Mouse (Mus musculus): ENCODE results near the gene Ephb1.

Ephb1 gene

DNA sequence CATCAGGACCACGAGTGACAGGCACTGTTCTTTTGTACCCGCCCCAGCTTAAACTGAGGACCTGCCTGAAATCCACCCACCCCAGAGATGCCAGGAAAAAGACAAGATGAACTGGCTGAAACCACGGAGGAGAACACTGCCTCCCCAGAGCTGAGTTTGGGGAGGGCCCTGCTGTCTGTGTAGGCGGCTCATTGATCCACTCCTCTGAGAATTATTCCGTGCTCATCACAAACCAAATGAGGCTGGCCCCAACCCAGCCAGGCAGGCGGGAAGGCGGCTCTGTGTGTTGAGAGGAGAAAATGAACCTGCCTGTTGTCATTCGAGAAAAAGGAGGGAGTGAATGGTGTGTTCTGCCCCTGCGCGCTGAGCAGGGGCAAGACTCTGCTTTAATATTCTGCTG is 2.8 kb downstream of the Ephb1 start:
- DNase-seq, result no peak

GRCm38 (mm10) chr9:102351221-102351620 is 3.3 kb downstream of the Ephb1 start:
- DNase-seq, result no peak

GRCm38 (mm10) chr9:102350696-102351095 is 3.8 kb downstream of the Ephb1 start:
- no peak for DNase-seq

DNA sequence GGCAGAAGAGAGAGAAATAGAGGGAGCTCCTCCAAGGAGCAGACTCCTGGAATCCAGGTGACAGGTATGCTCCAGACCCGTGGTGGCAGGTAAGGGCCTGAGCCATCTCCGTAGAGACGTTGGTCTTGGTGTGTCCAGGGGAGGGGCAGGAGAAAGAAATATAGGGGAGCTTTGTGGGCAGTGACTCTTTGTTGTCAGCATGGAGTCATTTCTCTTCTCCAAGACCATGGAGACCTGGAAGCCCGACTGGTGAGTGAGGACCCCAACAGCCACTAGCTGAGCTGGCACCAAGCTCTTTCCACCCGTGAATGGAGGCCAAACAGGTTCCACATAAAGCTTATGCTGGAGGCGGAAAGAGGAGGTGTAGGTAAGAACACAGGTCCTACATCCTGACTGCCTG is 4.4 kb downstream of the Ephb1 start:
- no peak for DNase-seq

DNA sequence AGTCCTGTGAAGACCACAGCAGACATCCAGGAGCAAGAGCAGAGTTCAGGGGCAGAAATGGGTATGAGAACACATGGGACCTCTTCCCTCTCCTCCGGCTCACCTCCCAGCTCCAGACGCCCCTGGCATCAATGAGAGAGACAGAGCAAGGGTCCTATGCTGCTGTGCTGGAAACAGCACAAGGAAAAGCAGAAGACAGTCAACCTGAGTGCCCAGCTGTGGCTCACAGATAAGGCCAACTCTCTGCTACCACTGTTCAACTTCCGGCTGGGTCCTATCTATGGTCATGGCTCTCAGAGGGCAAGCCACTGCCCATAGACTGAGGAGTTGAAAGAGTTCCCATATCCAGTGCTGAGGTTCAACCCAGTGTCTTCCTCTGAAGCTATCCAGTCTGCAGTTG is 7.7 kb downstream of the Ephb1 start:
- DNase-seq, result no peak

- no peak for DNase-seq
These were observed 9.0 kb downstream of the Ephb1 start for GRCm38 (mm10) chr9:102345474-102345873.

DNA sequence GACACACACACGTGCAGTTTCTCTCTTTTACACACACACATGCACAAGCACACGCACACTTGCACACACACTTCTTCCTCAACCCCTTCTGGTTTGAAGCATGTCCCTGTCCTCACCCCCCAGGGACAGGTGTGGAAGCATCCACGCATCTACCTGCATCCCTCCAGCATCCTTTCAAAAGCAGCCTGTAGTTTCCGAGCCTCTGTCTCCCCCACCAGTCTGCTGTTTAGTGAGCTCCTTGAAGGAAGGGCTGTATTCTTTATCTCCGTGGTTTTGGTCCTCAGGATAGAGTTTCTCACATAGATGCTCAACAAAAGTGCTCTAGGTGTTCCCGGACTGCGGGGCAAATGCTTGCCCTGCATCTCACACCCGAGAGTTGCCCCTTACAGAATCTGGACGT is 9.4 kb downstream of the Ephb1 start:
- DNase-seq, result no peak

- DNase-seq, result no peak
These were observed 10.2 kb downstream of the Ephb1 start for GRCm38 (mm10) chr9:102344086-102344930.

- DNase-seq, result no peak
These were observed 11.4 kb downstream of the Ephb1 start for GRCm38 (mm10) chr9:102343061-102343460.

DNA sequence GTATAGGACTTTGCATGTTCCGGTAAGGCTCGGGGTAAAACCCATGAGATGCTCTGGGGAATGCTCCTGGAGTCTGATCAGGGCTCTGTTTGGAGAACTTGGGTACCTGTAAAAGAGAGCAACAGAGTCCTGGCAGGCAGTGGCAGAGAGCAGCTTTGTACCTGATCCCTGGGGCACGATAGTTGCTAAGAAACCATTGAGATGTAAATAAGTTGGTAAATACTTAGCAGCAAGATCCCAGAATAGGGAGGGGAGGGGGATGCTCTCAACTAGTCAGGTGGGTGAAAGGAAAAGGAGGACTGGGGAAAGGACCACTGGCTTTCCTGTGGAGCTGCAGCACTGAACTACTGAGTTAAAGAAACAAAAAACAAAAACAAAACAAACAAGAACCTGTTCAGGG is 12.5 kb downstream of the Ephb1 start:
- DNase-seq, result no peak

- DNase-seq, result no peak
These were observed 13.7 kb downstream of the Ephb1 start for GRCm38 (mm10) chr9:102340768-102341167.

DNA sequence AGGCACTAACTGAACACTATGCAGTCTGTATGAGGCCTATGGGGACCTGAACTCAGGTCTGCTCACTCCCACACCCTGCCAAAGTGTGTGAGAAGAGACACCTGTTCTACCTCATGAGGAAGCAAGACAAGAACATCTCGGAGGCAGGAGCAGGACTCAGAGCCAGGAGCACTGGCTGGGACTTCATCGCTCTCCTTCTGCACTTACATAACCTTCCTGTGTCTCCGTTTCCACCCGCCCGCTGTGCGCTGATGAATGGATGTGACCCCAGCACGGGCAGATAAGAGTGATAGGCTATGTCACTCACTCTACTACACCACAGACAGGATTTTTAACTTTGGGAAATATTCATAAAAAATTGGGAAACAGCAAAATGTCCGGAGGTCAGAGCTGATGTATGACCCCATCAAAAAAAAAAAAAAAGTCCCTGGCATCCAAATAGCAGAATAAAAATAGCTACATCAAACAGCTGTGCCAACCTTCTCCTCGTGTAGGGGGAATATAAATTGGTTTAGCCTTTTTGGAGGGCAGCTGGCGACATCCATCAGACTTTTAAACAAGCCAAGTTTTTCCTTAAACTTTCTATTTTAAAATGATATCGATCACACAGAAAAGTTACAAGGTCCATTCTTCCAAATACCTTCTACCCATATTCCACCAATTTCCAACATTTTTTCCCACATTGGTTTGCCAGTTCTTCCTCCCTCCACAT is 18.8 kb downstream of the Ephb1 start:
- peak; percentile 25 for DNase-seq

- DNase-seq, result no peak
These were observed 24.0 kb downstream of the Ephb1 start for GRCm38 (mm10) chr9:102330266-102331060.

DNA sequence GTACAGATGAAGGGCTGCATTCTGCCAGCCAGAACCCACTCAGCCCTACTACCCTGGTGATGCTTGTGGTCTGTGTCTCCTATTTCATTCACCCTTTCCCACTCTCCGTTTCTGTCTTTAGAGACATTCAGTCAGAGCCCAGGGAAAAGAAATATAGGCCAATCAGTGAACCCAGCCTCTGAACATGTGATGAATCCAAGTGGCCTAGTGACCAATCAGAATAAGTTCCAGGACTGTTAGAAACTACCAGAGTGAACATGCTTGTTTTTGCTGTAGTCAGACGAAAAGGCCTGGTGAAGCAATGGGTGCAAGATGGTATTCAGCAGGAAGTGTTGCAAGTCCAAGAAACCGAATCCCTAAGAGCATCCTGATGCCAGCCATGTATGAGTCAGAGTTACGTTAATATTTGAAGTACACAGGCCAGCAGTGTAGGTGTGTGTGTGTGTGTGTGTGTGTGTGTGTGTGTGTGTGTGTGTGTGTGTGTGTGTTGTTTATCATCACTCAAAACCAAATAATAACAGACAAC is 26.8 kb downstream of the Ephb1 start:
- DNase-seq, result no peak

- no peak for DNase-seq
These were observed 39.1 kb downstream of the Ephb1 start for GRCm38 (mm10) chr9:102315436-102315835.

GRCm38 (mm10) chr9:102314795-102315194 is 39.7 kb downstream of the Ephb1 start:
- DNase-seq, result no peak

DNA sequence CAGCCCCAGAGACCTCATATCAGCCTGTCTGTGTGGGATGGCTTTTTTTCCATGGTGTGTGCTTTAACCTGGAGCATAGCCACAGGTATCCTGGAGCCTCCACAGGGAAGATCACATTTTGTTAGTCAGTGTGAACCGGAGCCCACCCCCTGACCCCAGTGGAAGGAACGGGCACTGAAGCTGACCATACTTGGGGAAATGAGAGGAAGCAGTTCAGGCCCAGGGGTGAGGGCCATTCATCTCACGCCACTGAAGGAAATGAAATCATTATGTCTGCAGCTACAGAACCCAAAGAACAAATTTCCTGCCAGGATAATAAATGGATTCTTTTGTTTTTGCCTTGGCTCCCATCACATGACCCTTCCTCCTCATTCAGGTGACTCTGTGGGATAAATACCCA is 44.1 kb downstream of the Ephb1 start:
- DNase-seq, result peak; percentile 45

DNA sequence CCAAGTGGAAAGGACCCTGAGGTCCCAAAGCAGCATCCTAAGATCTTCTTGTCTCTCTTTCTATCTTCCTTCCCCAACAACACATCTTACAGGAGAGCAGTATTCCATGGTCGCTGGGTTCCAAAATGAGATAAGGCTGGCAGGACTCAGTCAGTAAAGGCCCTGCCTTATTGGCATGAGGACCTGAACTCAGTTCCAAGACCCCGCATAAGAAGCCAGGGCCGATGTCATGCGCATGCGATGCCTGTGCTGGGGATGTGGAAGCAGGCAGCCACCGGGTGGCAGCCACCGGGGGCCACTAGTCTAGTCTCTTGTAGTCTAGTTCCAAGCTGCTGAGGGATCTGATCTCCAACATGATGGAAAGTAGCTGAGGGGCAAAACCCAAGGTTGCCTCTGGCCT is 45.2 kb downstream of the Ephb1 start:
- DNase-seq, result no peak

DNA sequence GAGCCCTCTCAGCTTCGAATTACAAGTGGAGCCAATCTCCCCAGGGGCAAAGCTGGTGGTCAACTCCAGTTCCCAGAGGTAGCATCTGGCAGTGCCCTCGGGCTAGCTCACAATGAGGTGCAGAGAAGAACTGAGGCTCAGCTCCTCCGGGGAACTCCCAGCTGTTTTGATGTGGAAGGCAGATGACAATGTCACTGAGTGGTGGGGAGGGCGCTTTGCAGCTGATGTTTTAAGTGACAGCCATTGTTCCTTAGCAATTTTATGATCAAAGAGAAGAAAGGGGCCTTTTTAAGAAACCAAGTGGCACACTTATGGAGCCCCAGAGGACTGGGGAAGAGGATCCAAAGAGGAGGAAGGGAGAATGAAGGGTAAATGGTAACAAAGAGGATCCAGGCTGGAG is 46.8 kb downstream of the Ephb1 start:
- DNase-seq, result no peak

- peak; percentile 79 for DNase-seq
These were observed 47.7 kb downstream of the Ephb1 start for GRCm38 (mm10) chr9:102306645-102307415.

- no peak for DNase-seq
These were observed 48.9 kb downstream of the Ephb1 start for GRCm38 (mm10) chr9:102305432-102306100.

GRCm38 (mm10) chr9:102304796-102305195 is 49.7 kb downstream of the Ephb1 start:
- DNase-seq, result no peak

All from kidney, postnatal 14 days (tissue).